Mouse (Mus musculus) bone marrow macrophage, adult 2 months (primary cell): ENCODE measurements around the gene Crx.

Experiments used
- CTCF ChIP-seq: IDR thresholded peaks from 2 replicates; pipeline ENCODE4 v1.5.1; 2012; ENCODE audit warnings: low read depth, mild to moderate bottlenecking, low read length, moderate library complexity
- POLR2A ChIP-seq: IDR thresholded peaks from 2 replicates; pipeline ENCODE4 v1.6.1; 2012; ENCODE audit warnings: mild to moderate bottlenecking, low read depth, low read length, borderline replicate concordance

- TF ChIP-seq CTCF = no peak
- TF ChIP-seq POLR2A = no peak
Measured at GRCm38 (mm10) chr7:15921796-15922195, 42.0 kb upstream of the Crx start.
